Mouse (Mus musculus) intestine, embryonic 16.5 days (tissue): ENCODE measurements around the gene Foxf1. TPM values are rescaled to one million over a fixed set of nuclear protein-coding genes. Genes with fewer than 3 reads are reported as not detected.

ENCODE experiments used
- ATAC-seq: fragments of 200-750 bp; cut with Nextera tagmentation; 2 replicates; pipeline ENCODE4 v1.8.0; 2017; ENCODE audit warnings: moderate TSS enrichment, moderate library complexity
- H3K27ac ChIP-seq: fragments of 300-500 bp; sonication (generic); 2 replicates; pipeline ENCODE4 v1.5.1; 2014; ENCODE audit warnings: mild to moderate bottlenecking, low read length
- H3K27me3 ChIP-seq: fragments of 300-500 bp; sonication (generic); replicated peaks from 2 replicates; pipeline ENCODE4 v1.6.1; 2014; ENCODE audit warnings: low read length, control low read depth, mixed read lengths; ENCODE audit not compliant: control insufficient read depth, insufficient read depth
- H3K36me3 ChIP-seq: fragments of 300-500 bp; sonication (generic); 2 replicates; pipeline ENCODE4 v1.6.1; 2014; ENCODE audit warnings: low read length, control low read depth; ENCODE audit not compliant: control insufficient read depth, insufficient read depth
- H3K4me1 ChIP-seq: fragments of 300-500 bp; sonication (generic); 2 replicates; pipeline ENCODE4 v1.6.1; 2014; ENCODE audit warnings: low read length, control low read depth, mixed read lengths; ENCODE audit not compliant: control insufficient read depth, insufficient read depth
- H3K4me2 ChIP-seq: fragments of 300-500 bp; sonication (generic); 2 replicates; pipeline ENCODE4 v1.6.1; 2014; ENCODE audit warnings: low read depth, low read length, control low read depth
- H3K4me3 ChIP-seq: fragments of 300-500 bp; sonication (generic); 2 replicates; pipeline ENCODE4 v1.5.1; 2014; ENCODE audit warnings: mild to moderate bottlenecking, low read length
- H3K9ac ChIP-seq: fragments of 300-500 bp; sonication (generic); 2 replicates; pipeline ENCODE4 v1.6.1; 2014; ENCODE audit warnings: low read depth, low read length
- H3K9me3 ChIP-seq: fragments of 300-500 bp; sonication (generic); 2 replicates; pipeline ENCODE4 v1.6.1; 2016; ENCODE audit warnings: low read length, control low read depth; ENCODE audit not compliant: control insufficient read depth
- whole genome bisulfite sequencing: fragments of 180-500 bp; shearing (Covaris S2); extraction: QIAGEN DNeasy Blood & Tissue Kit; methylation state at CpG from one replicate; pipeline ENCODE4 v1.1.7; 2014; 5-methylcytosine and 5-hydroxymethylcytosine counted together
- polyA plus RNA-seq: library from polyadenylated mRNA; unstranded; fragments of >200 nt; fragmentation: Nextera tagmentation; extraction: Ambion mirVana; gene quantifications from 2 replicates; pipeline ENCODE4 v1.2.1, GENCODE M21; 2015

Foxf1 gene
- polyA plus RNA-seq, 1 experiment from 2014 or later, result 86.9 TPM

- Histone ChIP-seq H3K36me3 (no peaks in the 10 kb centered on the region), H3K4me2 (peak overlapping the region; percentile 72), H3K27me3 (peaks cover 27% of the 10 kb centered on the region), H3K9me3 (no peaks in the 10 kb centered on the region), H3K4me1 (peaks cover 26% of the 10 kb centered on the region), H3K27ac (peak overlapping the region; percentile 88), H3K4me3 (peak overlapping the region; percentile 42), H3K9ac (peak overlapping the region; percentile 74)
- no peak for ATAC-seq
- 30% methylated on average over 11 of the region's 11 CpGs for WGBS
Measured at GRCm38 (mm10) chr8:121072406-121073130, 11.6 kb upstream of the Foxf1 start.

GRCm38 (mm10) chr8:121073174-121074107, 10.7 kb upstream of the Foxf1 start:
- Histone ChIP-seq H3K4me3 (peak overlapping the region; percentile 42), H3K9ac (peak overlapping the region; percentile 74), H3K9me3 (no peaks in the 10 kb centered on the region), H3K4me1 (peaks cover 26% of the 10 kb centered on the region), H3K27me3 (peaks cover 34% of the 10 kb centered on the region), H3K36me3 (no peaks in the 10 kb centered on the region), H3K4me2 (peak overlapping the region; percentile 72), H3K27ac (peak overlapping the region; percentile 88)
- peak; percentile 52 for ATAC-seq
- WGBS, result 4% methylated on average over 48 of the region's 48 CpGs

DNA sequence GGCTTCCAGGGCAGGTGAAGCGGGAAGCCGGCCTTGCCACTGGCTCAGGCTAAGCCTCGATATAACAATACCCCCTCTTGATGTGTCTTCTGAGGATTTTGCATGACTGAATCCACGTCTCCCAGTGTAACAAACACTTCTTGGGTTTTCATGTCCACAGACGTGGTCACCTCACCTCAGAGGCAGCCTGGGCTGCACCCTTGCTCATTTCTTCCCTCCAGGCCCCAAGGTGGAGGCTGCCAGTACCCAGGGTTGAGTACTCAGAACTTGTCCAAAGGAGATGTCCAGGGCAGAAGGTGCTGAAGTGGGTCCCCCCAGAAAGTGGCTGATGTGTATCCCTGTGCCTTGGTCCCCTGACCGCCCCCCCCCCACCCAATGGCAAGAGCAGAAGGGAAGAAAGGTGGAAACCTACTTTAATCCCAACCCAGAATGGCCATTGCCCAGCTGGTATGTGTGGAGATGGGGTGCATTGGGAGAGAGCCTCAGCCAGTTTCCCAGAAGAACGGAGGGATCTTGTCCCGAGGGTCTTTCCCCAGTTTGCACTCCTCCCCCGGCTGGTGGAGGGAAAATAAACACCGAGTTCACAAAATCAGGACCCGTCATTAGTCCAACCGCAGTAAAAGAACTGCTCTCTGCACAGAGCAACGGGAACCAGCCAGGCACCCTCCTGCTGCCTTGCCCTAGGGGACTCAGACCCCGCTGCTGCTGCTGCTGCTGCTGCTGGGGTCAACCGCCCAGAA, 9.9 kb upstream of the Foxf1 start:
- Histone ChIP-seq H3K4me1 (peaks cover 26% of the 10 kb centered on the region), H3K36me3 (no peaks in the 10 kb centered on the region), H3K9me3 (no peaks in the 10 kb centered on the region), H3K27ac (peak overlapping the region; percentile 88), H3K4me3 (peak overlapping the region; percentile 42), H3K27me3 (peaks cover 39% of the 10 kb centered on the region), H3K9ac (peak overlapping the region; percentile 74), H3K4me2 (peak overlapping the region; percentile 72)
- 7% methylated on average over 15 of the region's 15 CpGs for WGBS
- no peak for ATAC-seq

GRCm38 (mm10) chr8:121074848-121075145, 9.4 kb upstream of the Foxf1 start:
- Histone ChIP-seq H3K4me2 (peak overlapping the region; percentile 72), H3K4me3 (peak overlapping the region; percentile 42), H3K9ac (peak overlapping the region; percentile 74), H3K27ac (peak overlapping the region; percentile 88), H3K36me3 (no peaks in the 10 kb centered on the region), H3K4me1 (peaks cover 23% of the 10 kb centered on the region), H3K9me3 (no peaks in the 10 kb centered on the region), H3K27me3 (peaks cover 43% of the 10 kb centered on the region)
- 5% methylated on average over 10 of the region's 10 CpGs for WGBS
- no peak for ATAC-seq

DNA sequence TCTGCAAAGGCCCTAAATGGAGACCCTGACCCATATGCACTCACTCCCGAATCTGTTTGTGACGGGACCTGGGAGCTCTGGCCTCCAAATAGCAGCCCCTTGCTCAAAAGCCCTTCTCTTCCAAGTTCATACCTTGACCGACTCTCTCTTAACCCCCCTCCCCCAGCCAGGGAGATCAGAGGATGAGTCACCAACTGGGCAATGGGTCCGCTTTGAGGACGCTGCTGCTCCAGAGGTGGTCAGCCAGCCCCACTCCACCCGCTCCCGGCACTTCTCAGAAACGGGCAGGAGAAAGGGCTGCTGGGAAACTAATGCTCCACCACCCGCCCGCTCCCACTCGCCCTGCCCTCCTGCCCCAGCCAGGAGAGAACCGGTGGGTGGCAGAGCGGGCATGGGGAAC, 8.2 kb upstream of the Foxf1 start:
- Histone ChIP-seq H3K4me2 (peak overlapping the region; percentile 39), H3K9ac (peak overlapping the region; percentile 74), H3K27me3 (peaks cover 49% of the 10 kb centered on the region), H3K4me1 (peaks cover 12% of the 10 kb centered on the region), H3K9me3 (no peaks in the 10 kb centered on the region), H3K27ac (peak overlapping the region; percentile 47), H3K4me3 (peak overlapping the region; percentile 20), H3K36me3 (no peaks in the 10 kb centered on the region)
- ATAC-seq, result no peak
- whole genome bisulfite sequencing, result 14% methylated on average over 13 of the region's 13 CpGs

GRCm38 (mm10) chr8:121076555-121076954, 7.6 kb upstream of the Foxf1 start:
- Histone ChIP-seq H3K4me1 (peaks cover 8% of the 10 kb centered on the region), H3K36me3 (no peaks in the 10 kb centered on the region), H3K4me2 (peak overlapping the region; percentile 39; the same call in 1 of the 2 replicates), H3K4me3 (no peak overlapping the region), H3K9ac (peak overlapping the region; percentile 46), H3K27me3 (peaks cover 53% of the 10 kb centered on the region), H3K9me3 (no peaks in the 10 kb centered on the region), H3K27ac (peak overlapping the region; percentile 38; the same call in 1 of the 2 replicates)
- WGBS, result 28% methylated on average over 7 of the region's 7 CpGs
- no peak for ATAC-seq

DNA sequence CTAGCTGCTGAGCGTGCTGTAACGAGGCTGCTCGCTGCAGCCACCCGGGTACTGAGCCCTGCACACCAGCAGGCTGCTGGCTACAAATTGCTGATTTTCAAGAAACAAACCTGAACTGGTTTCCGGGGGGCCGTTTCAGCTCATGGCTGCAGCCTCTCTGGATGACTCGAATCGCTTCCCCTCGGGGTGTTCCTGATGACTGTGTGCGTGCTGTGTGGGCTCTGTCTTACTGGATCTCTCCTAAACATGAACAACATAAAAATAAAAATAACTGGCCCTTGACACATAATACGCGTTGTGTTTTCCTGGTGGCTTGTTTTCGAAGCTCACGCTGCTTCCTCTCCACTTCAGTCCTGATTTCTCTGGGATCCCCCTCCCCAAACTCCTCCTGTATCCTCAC, 5.5 kb upstream of the Foxf1 start:
- H3K36me3 ChIP-seq, result no peaks in the 10 kb centered on the region
- peak overlapping the region; percentile 62 for H3K4me3 ChIP-seq
- peak overlapping the region; percentile 73 for H3K27ac ChIP-seq
- peak overlapping the region; percentile 77 for H3K4me2 ChIP-seq
- peaks cover 63% of the 10 kb centered on the region for H3K27me3 ChIP-seq
- H3K4me1 ChIP-seq, result peaks cover 5% of the 10 kb centered on the region
- ATAC-seq, result no peak
- no peaks in the 10 kb centered on the region for H3K9me3 ChIP-seq
- 11% methylated on average over 14 of the region's 14 CpGs for WGBS
- peak overlapping the region; percentile 86 for H3K9ac ChIP-seq

DNA sequence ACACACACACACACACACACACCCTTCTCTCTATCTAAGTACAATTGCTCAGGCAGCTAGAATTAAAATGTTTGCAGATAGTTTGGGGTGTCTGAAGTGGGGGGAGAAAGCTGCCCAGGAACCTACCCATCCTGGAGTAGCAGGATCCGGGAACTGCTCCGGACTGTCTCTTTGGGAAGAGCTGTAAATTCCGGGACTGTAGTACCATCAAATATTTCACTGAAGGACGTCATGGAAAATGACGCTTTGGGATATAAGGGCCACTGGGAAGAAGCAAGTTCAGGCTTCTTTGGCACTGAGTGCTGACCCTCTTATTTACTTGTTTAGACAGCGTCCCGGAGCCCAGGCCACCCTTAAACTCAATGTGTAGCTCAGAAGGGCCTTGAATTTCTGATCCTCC, 5.0 kb upstream of the Foxf1 start:
- Histone ChIP-seq H3K27ac (peak overlapping the region; percentile 73), H3K4me1 (peaks cover 4% of the 10 kb centered on the region), H3K4me2 (peak overlapping the region; percentile 77)

DNA sequence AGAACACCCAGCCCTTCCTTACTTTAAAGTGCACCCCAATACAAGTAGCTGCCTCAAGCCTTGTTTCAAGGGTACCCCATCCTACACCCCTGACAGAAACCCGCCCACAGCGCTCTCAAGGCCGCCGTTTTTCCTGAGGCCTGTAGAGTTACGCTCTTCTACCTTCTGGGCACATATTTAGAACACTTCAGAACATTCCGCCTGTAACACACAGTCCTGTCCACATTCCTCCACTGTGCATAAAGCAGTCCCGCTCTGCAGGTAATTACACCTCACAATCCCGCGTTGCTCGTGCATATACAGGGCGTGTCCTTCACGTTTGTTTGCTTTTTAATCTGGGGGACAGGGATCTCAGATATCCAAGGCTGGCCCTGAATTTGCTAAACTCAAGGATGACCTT, 4.2 kb upstream of the Foxf1 start:
- Histone ChIP-seq H3K9ac (peak overlapping the region; percentile 86), H3K9me3 (no peaks in the 10 kb centered on the region), H3K4me1 (peaks cover 4% of the 10 kb centered on the region), H3K27ac (peak overlapping the region; percentile 95), H3K4me3 (peak overlapping the region; percentile 62), H3K27me3 (peaks cover 72% of the 10 kb centered on the region), H3K36me3 (no peaks in the 10 kb centered on the region), H3K4me2 (peak overlapping the region; percentile 77)
- 11% methylated on average over 12 of the region's 12 CpGs for WGBS
- no peak for ATAC-seq

More for the DNA sequence above, 5.0 kb upstream of the Foxf1 start:
- Histone ChIP-seq H3K9me3 (no peaks in the 10 kb centered on the region), H3K4me3 (peak overlapping the region; percentile 62), H3K27me3 (peaks cover 65% of the 10 kb centered on the region), H3K9ac (peak overlapping the region; percentile 86), H3K36me3 (no peaks in the 10 kb centered on the region)
- WGBS, result 7% methylated on average over 7 of the region's 7 CpGs
- no peak for ATAC-seq
